Mouse (Mus musculus): ENCODE measurements at regions not wholly inside any gene's neighbourhood (a gene's known extent, or its start where the extent isn't known, plus 50 kb on each side); places are given as distances from the start of the nearest gene placed in this dataset.
"Not testable (repeated sequence)": the region's sequence is repeated elsewhere in the genome, so short reads cannot be mapped to it uniquely, and the experiment has no call there.

DNA sequence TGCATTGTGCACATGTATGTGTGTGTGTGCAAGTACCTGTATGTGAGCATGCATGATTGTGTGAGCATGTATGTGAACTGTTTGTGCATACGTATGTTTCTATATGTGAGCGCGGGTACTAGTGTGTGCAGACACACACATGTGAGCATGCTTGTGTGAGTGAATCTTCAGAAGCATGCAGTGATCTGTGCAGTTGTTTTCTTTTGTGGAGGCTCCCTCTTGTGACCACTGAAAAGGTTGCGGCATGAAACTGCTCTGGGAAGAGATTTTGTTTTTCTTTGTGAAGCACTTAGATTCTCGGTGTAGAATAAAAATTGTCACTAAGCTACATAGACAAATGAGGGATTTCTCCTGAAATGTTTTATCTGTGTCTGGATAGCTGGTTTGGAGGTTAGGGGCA, 189.2 kb upstream of the Rapgef5 start:
- H3K27me3 ChIP-seq; H3K4me3 ChIP-seq; H3K4me2 ChIP-seq; H3K9me3 ChIP-seq (replicated peaks); H3K27ac ChIP-seq; H3K4me1 ChIP-seq; H3K36me3 ChIP-seq (ENCODE audit: poor library complexity, severe bottlenecking); H3K9ac ChIP-seq: not testable (repeated sequence)
- ATAC-seq, result peak; percentile 76; the same call in 1 of the 2 replicates
- WGBS, result 47% methylated on average over 5 of the region's 5 CpGs

GRCm38 (mm10) chr12:117330418-117330817, 185.9 kb upstream of the Rapgef5 start:
- no peak overlapping the region for H3K4me2 ChIP-seq
- H3K27ac ChIP-seq, result no peak overlapping the region
- H3K27me3 ChIP-seq, result 0 out of 2 replicates have a peak, but pooled peaks cover 3% of the 10 kb centered on the region
- no peaks in the 10 kb centered on the region for H3K36me3 ChIP-seq (ENCODE audit: poor library complexity, severe bottlenecking)
- H3K4me1 ChIP-seq, result no peaks in the 10 kb centered on the region
- no peak overlapping the region for H3K4me3 ChIP-seq
- H3K9me3 ChIP-seq (replicated peaks), result 0 out of 2 replicates have a peak, but pooled peaks cover 5% of the 10 kb centered on the region
- no peak overlapping the region for H3K9ac ChIP-seq
- no peak for ATAC-seq

DNA sequence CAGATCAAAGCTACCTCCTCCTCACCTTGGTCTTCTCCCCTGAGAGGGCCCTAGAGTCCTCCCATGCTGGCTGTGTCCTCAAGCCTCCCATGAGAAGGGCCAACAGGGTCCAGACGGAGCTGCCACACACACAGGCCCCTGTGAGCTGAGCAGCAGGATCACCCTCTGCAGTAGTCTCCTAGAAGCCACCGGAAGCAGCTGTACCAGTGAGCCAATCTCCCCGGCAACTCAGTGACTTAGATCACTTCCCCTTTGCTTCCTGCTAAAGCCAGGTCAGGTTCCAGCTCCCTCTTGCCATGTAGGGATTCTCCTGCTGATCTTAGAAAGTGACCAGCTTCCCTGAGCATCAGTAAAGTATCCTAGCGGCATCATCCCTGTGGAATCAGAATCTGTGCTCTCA, 179.4 kb upstream of the Rapgef5 start:
- 80% methylated on average over 4 of the region's 4 CpGs for WGBS

DNA sequence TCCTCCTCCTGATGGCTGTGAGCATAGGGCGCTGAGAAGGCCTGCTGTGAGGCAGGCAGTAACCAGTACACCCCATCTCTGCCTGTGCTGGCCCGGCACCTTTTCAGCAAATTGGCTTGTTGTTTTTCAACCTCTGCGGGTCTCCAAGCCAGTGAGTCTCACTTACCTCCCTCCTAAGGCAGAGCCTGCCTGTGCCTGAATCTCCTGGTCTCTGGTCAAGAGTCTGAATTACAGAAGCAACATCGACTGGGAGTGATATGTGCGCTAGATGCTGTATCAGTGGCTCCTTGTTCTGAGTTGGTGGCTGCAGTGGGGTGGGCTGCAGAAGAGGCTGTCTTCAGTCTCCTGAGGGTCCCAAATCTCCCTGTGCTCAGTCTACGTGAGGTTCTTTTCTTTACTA, 174.0 kb upstream of the Rapgef5 start:
- no peaks in the 10 kb centered on the region for H3K9me3 ChIP-seq (replicated peaks)
- no peak overlapping the region for H3K4me2 ChIP-seq
- WGBS, result 27% methylated on average over 6 of the region's 6 CpGs
- no peak for ATAC-seq
- H3K9ac ChIP-seq, result peak overlapping the region; percentile 26; the same call in 1 of the 2 replicates
- no peaks in the 10 kb centered on the region for H3K36me3 ChIP-seq (ENCODE audit: poor library complexity, severe bottlenecking)
- no peaks in the 10 kb centered on the region for H3K27me3 ChIP-seq
- H3K27ac ChIP-seq, result peak overlapping the region; percentile 61
- no peak overlapping the region for H3K4me3 ChIP-seq
- peaks cover 69% of the 10 kb centered on the region for H3K4me1 ChIP-seq

More for the DNA sequence above, 179.4 kb upstream of the Rapgef5 start:
- Histone ChIP-seq H3K4me1 (peaks cover 21% of the 10 kb centered on the region), H3K4me2 (no peak overlapping the region), H3K9me3 (replicated peaks) (no peaks in the 10 kb centered on the region), H3K27ac (no peak overlapping the region), H3K4me3 (no peak overlapping the region), H3K9ac (no peak overlapping the region), H3K27me3 (no peaks in the 10 kb centered on the region), H3K36me3 (ENCODE audit: poor library complexity, severe bottlenecking) (no peaks in the 10 kb centered on the region)
- ATAC-seq, result no peak

- peak overlapping the region; percentile 37; the same call in 1 of the 2 replicates for H3K27ac ChIP-seq
- H3K9ac ChIP-seq, result no peak overlapping the region
- no peak overlapping the region for H3K4me3 ChIP-seq
- ATAC-seq, result no peak
- WGBS, result 86% methylated on average over 3 of the region's 3 CpGs
- peaks cover 63% of the 10 kb centered on the region for H3K4me1 ChIP-seq
- no peaks in the 10 kb centered on the region for H3K9me3 ChIP-seq (replicated peaks)
- H3K36me3 ChIP-seq (ENCODE audit: poor library complexity, severe bottlenecking), result no peaks in the 10 kb centered on the region
- no peaks in the 10 kb centered on the region for H3K27me3 ChIP-seq
- H3K4me2 ChIP-seq, result no peak overlapping the region
Observed at GRCm38 (mm10) chr12:117343121-117343520, 173.2 kb upstream of the Rapgef5 start.

GRCm38 (mm10) chr12:117343605-117344004, 172.7 kb upstream of the Rapgef5 start:
- H3K27me3 ChIP-seq; H3K9ac ChIP-seq; H3K9me3 ChIP-seq (replicated peaks); H3K27ac ChIP-seq; H3K4me3 ChIP-seq; ATAC-seq; H3K36me3 ChIP-seq (ENCODE audit: poor library complexity, severe bottlenecking); H3K4me2 ChIP-seq: not testable (repeated sequence)
- H3K4me1 ChIP-seq, result peaks cover 63% of the 10 kb centered on the region
- WGBS, result 78% methylated on average over 5 of the region's 5 CpGs

GRCm38 (mm10) chr12:117344266-117345087, 171.8 kb upstream of the Rapgef5 start:
- WGBS, result 26% methylated on average over 11 of the region's 11 CpGs
- Histone ChIP-seq H3K9ac (0 out of 2 replicates have a peak overlapping the region, but pooled peaks have one; percentile 47), H3K36me3 (ENCODE audit: poor library complexity, severe bottlenecking) (no peaks in the 10 kb centered on the region), H3K27ac (peak overlapping the region; percentile 98), H3K27me3 (no peaks in the 10 kb centered on the region), H3K4me1 (peaks cover 63% of the 10 kb centered on the region), H3K4me3 (no peak overlapping the region), H3K9me3 (replicated peaks) (no peaks in the 10 kb centered on the region), H3K4me2 (peak overlapping the region; percentile 55)
- peak; percentile 52 for ATAC-seq

- Histone ChIP-seq H3K27me3 (no peaks in the 10 kb centered on the region), H3K9me3 (replicated peaks) (no peaks in the 10 kb centered on the region), H3K4me1 (peaks cover 57% of the 10 kb centered on the region), H3K9ac (peak overlapping the region; percentile 47; the same call in 1 of the 2 replicates), H3K4me3 (peak overlapping the region; percentile 19; the same call in 1 of the 2 replicates), H3K36me3 (ENCODE audit: poor library complexity, severe bottlenecking) (no peaks in the 10 kb centered on the region), H3K4me2 (peak overlapping the region; percentile 55), H3K27ac (peak overlapping the region; percentile 98)
- ATAC-seq, result peak; percentile 96
- 9% methylated on average over 20 of the region's 20 CpGs for WGBS
Observed at GRCm38 (mm10) chr12:117345088-117345977, 170.9 kb upstream of the Rapgef5 start.

GRCm38 (mm10) chr12:117346091-117346490, 170.2 kb upstream of the Rapgef5 start:
- peak overlapping the region; percentile 98 for H3K27ac ChIP-seq
- WGBS, result 84% methylated on average over 2 of the region's 2 CpGs

GRCm38 (mm10) chr12:117347135-117347534, 169.1 kb upstream of the Rapgef5 start:
- Histone ChIP-seq H3K27me3 (0 out of 2 replicates have a peak, but pooled peaks cover 3% of the 10 kb centered on the region), H3K9me3 (replicated peaks) (no peaks in the 10 kb centered on the region), H3K4me2 (no peak overlapping the region), H3K4me3 (no peak overlapping the region), H3K36me3 (ENCODE audit: poor library complexity, severe bottlenecking) (no peaks in the 10 kb centered on the region), H3K9ac (no peak overlapping the region), H3K4me1 (peaks cover 50% of the 10 kb centered on the region), H3K27ac (0 out of 2 replicates have a peak overlapping the region, but pooled peaks have one; percentile 0)
- 36% methylated on average over 3 of the region's 3 CpGs for WGBS
- ATAC-seq, result no peak

More at GRCm38 (mm10) chr12:117346091-117346490, 170.2 kb upstream of the Rapgef5 start:
- H3K9me3 ChIP-seq (replicated peaks), result no peaks in the 10 kb centered on the region
- H3K9ac ChIP-seq, result no peak overlapping the region
- H3K27me3 ChIP-seq, result 0 out of 2 replicates have a peak, but pooled peaks cover 3% of the 10 kb centered on the region
- peak overlapping the region; percentile 55 for H3K4me2 ChIP-seq
- H3K4me3 ChIP-seq, result no peak overlapping the region
- no peaks in the 10 kb centered on the region for H3K36me3 ChIP-seq (ENCODE audit: poor library complexity, severe bottlenecking)
- ATAC-seq, result no peak; the same call in 1 of the 2 replicates
- peaks cover 54% of the 10 kb centered on the region for H3K4me1 ChIP-seq

DNA sequence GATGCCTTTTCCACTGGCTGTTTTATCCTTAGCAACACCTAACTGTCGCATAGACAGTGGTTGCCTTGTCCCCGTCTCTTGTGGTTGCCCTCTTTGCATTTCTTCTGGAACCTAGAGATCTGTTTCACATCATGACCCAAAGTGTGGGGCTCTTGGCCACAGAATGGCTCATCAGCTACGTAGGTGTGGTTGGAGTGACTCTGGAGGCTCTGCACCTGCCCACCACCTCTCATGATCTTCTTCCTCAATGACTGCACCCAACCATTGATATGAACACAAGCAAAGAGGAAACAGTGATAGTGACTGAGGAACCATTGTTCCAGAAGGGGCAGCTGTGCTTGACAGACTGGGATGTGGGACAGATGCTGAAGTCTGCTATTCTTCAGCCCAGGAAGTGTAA, 167.8 kb upstream of the Rapgef5 start:
- 92% methylated on average over 3 of the region's 3 CpGs for WGBS
- Histone ChIP-seq H3K4me2 (no peak overlapping the region), H3K27me3 (0 out of 2 replicates have a peak, but pooled peaks cover 3% of the 10 kb centered on the region), H3K36me3 (ENCODE audit: poor library complexity, severe bottlenecking) (no peaks in the 10 kb centered on the region), H3K4me1 (peaks cover 47% of the 10 kb centered on the region), H3K9ac (no peak overlapping the region), H3K27ac (no peak overlapping the region), H3K9me3 (replicated peaks) (no peaks in the 10 kb centered on the region), H3K4me3 (no peak overlapping the region)
- ATAC-seq, result no peak

DNA sequence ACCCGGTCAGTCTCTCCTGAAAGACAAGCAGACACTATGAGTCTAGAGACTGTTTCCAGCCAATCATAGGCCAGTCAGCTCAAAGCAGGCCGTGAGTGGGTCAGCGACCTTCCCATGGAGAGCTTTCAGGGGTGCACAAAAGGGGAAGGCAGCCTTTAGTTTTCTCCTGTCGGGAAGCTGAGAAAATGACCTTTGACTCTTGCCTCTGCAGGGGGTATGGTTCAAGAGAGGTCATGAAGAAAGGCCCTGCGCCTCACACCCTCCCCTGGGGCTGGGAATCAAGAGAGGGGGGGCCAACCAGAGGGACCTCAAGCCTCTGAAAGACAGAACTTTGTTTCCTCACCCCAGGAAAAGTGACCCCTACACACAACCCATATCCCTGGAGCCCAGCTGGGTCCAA, 164.4 kb upstream of the Rapgef5 start:
- Histone ChIP-seq H3K9ac (no peak overlapping the region), H3K4me1 (peaks cover 17% of the 10 kb centered on the region), H3K9me3 (replicated peaks) (no peaks in the 10 kb centered on the region), H3K36me3 (ENCODE audit: poor library complexity, severe bottlenecking) (no peaks in the 10 kb centered on the region), H3K4me3 (no peak overlapping the region), H3K27me3 (peaks cover 10% of the 10 kb centered on the region), H3K27ac (no peak overlapping the region), H3K4me2 (no peak overlapping the region)
- 1% methylated on average over 5 of the region's 5 CpGs for WGBS
- ATAC-seq, result no peak
